Mouse (Mus musculus) R1 (cell line): ENCODE data around the gene Large2.
"Not testable (repeated sequence)": the region's sequence is repeated elsewhere in the genome, so short reads cannot be mapped to it uniquely, and the experiment has no call there.

ENCODE experiments used
- DNase-seq: peaks from one replicate; pipeline ENCODE4 v3.0.0-alpha.2; 2018; ENCODE audit warnings: low read depth, low spot score

Large2 gene

GRCm38 (mm10) chr2:92374514-92374913, at the start of gene Large2, which contains the start of gene Pex16:
Gene Large2 (minus strand): TSS chr2:92374869.
Gene Pex16 (plus strand): TSS chr2:92374676.
- DNase-seq = peak; percentile 78

- DNase-seq = peak; percentile 87
Observed at GRCm38 (mm10) chr2:92423702-92424461, 49.2 kb upstream of the Large2 start.

GRCm38 (mm10) chr2:92423156-92423555, 48.5 kb upstream of the Large2 start:
- no peak for DNase-seq

- peak; percentile 53 for DNase-seq
Observed at GRCm38 (mm10) chr2:92422388-92423135, 47.9 kb upstream of the Large2 start.

GRCm38 (mm10) chr2:92421723-92422387, 47.2 kb upstream of the Large2 start:
- DNase-seq = no peak

GRCm38 (mm10) chr2:92411705-92412104, 37.0 kb upstream of the Large2 start:
- DNase-seq = no peak

- DNase-seq = no peak
Observed at GRCm38 (mm10) chr2:92408309-92409045, 33.8 kb upstream of the Large2 start.

GRCm38 (mm10) chr2:92405687-92406086, 31.0 kb upstream of the Large2 start:
- no peak for DNase-seq

GRCm38 (mm10) chr2:92404737-92405136, 30.1 kb upstream of the Large2 start:
- no peak for DNase-seq

GRCm38 (mm10) chr2:92403776-92404319, 29.2 kb upstream of the Large2 start:
- no peak for DNase-seq

GRCm38 (mm10) chr2:92402591-92403326, 28.1 kb upstream of the Large2 start:
- no peak for DNase-seq

- peak; percentile 54 for DNase-seq
Observed at GRCm38 (mm10) chr2:92401091-92401561, 26.5 kb upstream of the Large2 start, which contains the start of gene Mapk8ip1. Gene Mapk8ip1 (minus strand): TSS chr2:92401263.

- DNase-seq = peak; percentile 30
Observed at GRCm38 (mm10) chr2:92400682-92401081, 26.0 kb upstream of the Large2 start.

GRCm38 (mm10) chr2:92399877-92400276, 25.2 kb upstream of the Large2 start:
- not testable (repeated sequence) for DNase-seq

- DNase-seq = no peak
Observed at GRCm38 (mm10) chr2:92397436-92397835, 22.8 kb upstream of the Large2 start.

- no peak for DNase-seq
Observed at GRCm38 (mm10) chr2:92395535-92395934, 20.9 kb upstream of the Large2 start.

- peak; percentile 76 for DNase-seq
Observed at GRCm38 (mm10) chr2:92392318-92393264, 17.9 kb upstream of the Large2 start.

GRCm38 (mm10) chr2:92391703-92392317, 17.1 kb upstream of the Large2 start:
- DNase-seq = peak; percentile 33

GRCm38 (mm10) chr2:92391116-92391515, 16.4 kb upstream of the Large2 start:
- DNase-seq = no peak
